Mouse (Mus musculus): ENCODE results near the gene Dapk2. TPM values are rescaled to one million over a fixed set of nuclear protein-coding genes. Genes with fewer than 3 reads are reported as not detected.
A peak's percentile ranks its signal among the peaks of the same experiment; 100 is the strongest.

Dapk2 gene
- total RNA-seq, 2 experiments from 2014 or later, result 0.84 to 0.97 TPM

DNA sequence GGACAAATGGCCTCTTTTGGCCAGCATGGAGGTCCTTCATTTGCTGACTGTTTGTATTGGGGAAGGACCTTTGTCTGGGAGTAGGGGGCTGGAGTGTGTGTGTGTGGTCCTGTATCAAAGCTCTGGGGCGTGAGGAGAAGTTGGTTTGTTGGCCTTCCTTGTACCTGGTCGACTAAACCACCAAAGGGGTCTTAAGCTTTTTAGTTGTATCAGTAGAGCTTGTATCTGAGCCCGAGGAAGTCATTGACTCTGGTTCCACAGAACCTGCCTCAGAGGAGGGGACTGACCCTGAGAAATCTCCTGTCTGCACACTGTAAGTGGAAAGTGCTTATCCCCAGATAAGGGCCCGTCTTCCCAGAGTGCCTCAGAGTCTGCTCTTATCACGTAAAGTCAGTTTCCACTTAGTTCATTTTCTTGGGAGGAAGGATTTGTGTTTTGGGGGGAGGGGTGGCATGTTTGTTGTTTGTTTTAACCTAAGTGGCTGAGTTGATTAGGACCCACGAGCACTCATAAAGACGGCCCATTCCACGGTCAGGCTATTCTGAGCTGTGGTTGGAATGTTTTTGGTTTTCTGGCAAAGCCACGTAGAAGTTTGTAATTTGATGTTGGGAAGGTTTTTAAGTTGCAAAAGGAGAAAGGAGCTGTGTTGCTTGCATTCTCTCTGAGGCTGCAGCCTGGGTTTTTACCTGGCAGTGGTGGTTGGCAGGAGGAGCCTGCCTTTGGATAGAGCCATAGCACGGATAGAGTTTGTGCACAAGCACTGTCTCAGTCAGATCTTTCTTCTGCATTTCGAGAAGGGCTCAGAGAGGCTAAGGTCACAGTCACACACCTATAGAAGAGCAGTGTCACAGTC lies 24.0 kb downstream of the Dapk2 start:
- intact Hi-C loops (cut with DNase I), result no loop called here
- no peak for DNase-seq

DNA sequence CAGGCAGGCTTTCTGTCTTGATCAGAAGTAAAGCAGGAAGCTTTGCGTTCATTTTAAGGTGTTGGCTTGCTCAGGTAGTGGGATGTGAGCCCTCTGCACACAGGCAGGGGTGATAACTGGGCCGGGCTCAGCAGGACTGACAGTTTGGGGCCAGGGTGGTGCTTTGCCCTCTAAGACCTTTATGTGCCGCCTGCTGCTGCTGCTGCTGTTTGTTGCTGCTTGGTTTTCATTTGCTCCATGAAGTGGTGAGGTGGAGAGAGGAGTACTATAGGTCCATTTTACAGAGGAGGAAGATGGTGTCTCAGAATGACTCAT lies 24.6 kb downstream of the Dapk2 start:
- no peak for DNase-seq
- intact Hi-C loops (cut with DNase I), result no loop called here

DNA sequence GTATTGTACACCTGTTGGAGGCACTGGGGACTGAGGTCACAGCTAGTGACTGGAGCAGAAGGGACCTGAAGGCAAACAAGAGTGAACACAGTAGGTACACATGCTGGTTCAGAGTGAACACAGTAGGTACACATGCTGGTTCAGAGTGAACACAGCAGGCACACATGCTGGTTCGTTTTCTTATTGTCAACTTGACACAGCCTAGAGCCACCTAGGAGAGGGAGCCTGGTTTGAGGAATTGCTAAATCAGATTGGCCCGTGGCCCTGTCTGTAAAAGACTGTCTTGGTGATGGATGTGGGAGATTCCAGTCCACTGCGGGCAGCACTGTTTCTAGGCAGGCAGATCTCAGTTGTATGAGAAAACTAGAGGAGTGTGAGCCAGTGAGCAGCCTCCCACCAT lies 25.0 kb downstream of the Dapk2 start:
- intact Hi-C loops (cut with DNase I), result no loop called here
- DNase-seq, result no peak

DNA sequence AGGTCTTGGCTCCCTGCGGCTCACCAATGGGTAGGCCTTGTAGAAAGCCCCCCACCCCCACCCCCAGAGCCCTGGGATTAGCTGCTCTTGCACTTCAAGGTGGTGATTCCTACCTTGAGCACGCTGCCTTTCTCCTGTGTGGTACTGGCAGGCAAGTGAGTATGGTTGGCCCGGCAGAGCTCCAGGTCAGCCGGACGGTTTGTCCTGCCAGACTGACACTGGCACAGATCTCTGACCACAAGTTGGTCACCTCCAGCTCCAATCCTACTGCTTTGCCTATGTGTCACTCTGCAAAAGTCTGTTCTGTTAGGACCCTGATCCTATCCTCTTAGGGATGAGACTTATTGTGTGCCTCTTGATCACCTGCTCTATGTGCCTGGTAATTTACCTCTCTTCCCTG lies 26.5 kb downstream of the Dapk2 start:
- intact Hi-C loops (cut with DNase I), result no loop called here

DNA sequence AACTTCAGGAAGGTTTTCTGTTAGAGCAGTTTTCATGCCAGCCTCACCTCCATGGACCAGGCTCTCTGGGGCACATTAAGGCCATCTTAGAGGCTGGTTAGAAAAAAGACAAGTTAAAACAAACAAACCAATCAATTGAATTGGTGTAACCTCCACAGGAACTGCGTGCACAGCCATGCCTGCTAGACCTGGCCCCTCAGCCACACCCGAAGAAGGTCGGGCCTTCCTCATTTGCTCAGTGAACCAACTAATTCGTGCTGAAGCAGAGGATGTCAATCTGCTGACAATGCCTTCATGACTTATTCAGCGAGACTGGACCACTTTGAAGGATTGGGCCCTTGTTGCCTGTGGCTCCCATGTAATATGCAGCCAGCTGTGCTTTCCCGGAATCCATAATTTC lies 28.4 kb downstream of the Dapk2 start:
- intact Hi-C loops (cut with DNase I), result no loop called here
- DNase-seq, result no peak

More for the DNA sequence above, 26.5 kb downstream of the Dapk2 start:
- DNase-seq, result no peak

DNA sequence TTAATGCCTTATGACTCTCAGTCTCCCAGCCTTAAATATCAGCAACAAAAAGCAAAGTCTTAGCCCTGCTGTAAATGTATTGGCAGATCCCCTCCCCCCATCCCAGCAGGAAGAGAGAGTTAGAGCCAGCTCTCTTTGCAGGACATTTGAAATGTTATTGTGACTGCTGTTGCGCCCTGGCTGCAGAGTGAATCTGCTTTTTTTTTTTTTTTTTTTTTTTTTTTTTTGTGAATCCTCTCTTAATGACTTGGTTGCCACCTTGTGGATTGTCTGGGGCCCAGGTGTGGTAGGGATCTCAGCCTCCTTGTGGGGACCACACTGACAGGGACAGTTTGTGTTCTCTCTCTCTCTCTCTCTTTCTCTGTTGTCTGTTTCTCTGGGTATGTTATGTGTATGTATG lies 31.0 kb downstream of the Dapk2 start:
- intact Hi-C loops (cut with DNase I), result no loop called here
- peak; percentile 7 for DNase-seq

DNA sequence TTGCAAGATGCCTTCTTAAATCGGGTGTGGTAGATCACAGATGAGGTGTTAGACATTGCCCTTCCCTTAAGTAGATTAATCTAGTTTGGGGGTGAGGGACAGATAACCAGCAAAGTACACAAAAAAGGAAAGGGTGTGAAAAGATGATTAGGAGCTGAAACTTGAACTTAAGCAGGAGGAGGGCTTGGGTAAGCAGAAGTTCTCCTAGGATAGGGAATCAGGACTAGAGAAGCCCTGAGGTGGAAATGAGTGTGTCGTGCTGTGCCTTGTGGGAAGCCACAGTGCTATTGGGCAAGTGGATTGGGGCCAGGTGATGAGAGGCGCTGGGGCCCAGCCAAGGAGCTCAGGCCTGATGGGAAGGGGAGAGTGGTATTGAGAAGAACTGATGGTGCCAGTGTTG lies 36.0 kb downstream of the Dapk2 start:
- intact Hi-C loops (cut with DNase I), result no loop called here
- peak; percentile 9 for DNase-seq

DNA sequence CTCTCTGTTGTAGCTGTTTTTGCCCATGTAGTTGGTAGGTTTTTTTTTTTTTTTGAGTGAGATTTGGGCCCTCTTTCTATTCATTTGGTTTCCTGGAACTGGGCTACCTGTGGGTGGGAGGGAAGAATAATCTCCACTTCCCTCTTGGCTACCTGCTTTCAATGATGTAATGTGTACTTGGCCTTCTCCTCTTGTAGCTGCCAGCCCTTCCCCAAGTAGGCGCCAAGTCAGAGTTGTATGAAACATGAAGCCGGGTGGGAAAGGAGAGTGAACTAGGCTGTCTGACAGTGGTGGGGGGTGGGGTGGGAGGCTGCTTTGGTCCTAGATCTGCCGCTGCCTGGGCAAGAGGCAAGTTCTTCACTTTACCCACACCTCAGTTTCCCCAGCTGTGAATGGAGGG lies 38.5 kb downstream of the Dapk2 start:
- DNase-seq, result no peak
- intact Hi-C loops (cut with DNase I), result no loop called here

DNA sequence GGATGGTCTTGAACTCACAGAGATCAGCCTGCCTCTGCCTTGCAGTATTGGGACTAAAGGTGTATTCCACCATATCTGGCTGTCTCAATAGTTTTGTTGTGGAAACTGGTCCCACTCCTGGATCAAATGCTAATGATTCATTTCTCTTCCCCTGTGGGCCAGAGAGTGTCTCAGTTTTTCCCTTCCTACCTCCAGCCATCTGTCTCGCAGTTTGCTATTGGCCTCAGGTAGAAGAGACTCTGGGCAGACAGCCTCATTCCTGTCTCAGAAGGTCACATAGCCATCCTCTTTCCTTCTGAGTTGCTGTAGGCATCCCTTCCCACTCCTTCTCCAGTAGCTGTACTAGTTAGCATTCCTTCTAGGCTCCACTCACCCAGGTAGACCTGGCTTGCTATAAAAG lies 40.5 kb downstream of the Dapk2 start:
- intact Hi-C loops (cut with DNase I), result no loop called here
- no peak for DNase-seq

DNA sequence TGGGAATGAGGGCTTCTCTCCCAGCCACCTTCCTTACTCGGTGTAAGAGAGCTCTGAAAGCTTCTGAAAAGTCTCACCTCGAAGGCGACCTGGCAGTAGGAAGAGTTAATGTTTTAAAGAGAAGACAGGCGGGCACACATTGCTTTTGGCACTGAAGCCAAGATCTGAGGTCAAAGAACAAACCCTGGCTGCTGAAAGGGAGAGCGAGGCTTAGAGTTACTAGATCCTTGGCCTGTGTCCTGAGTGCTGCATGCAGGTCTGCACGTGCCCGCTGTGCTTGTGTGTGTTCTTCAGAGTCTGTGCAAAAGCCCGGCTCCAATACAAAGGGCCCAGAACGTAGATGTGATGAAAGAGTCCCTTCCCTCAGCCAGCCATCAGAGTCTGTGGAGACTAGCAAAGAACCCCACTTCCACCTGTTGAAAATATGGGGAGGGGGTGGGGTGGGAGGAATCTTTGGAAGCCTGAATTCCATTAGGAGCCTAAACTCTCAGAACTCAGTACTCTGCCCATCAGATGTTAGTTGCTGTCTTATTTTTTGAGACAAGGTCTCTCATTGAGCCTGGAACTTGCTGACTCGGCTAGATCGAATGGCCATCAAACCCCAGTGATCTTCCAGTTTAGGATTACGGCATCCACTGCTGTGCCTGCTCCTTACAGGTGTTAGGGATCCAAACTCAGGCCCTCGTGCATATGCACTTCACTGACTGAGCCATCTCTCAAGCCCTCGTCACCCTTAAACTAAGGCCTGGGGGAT lies 41.8 kb downstream of the Dapk2 start:
- no peak for DNase-seq
- intact Hi-C loops (cut with DNase I), result no loop called here

DNA sequence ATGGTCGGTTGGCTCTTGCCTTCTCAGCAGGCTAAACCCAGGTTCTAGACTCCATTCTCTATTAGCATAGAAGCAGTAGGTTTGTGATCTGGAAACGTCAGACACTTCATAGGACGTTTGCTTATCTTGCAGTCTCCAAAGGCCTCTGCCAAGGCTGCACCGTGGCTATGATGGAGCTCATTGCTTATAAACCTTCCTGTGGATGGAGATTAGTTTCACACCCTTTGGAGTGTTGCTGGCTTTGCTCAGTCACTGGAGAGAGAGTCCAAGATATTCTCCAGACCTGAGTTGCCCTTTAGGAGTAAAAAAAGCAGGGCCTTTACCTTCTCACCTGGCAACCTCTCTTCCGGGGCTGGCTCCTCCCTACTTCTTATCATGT lies 42.4 kb downstream of the Dapk2 start:
- no peak for DNase-seq
- intact Hi-C loops (cut with DNase I), result no loop called here

DNA sequence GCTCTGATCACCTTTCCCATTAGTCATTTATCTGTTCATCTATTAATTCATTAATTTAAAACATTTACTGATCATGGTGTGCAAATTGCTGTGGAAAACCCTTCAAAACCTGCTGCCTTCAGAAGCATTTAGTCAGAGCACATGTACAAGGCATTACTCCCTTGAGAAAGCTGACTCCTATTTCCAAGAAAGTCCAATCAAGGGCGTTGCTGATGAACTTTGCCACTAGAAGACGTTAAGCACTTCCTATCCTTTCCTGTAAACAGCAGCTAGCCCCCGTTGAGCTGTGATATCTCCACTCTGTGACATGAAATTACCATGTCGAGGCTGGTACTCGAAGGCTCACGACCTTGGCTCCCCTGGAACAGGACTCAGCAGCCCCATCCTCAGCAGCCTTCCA lies 43.6 kb downstream of the Dapk2 start:
- intact Hi-C loops (cut with DNase I), result no loop called here

DNA sequence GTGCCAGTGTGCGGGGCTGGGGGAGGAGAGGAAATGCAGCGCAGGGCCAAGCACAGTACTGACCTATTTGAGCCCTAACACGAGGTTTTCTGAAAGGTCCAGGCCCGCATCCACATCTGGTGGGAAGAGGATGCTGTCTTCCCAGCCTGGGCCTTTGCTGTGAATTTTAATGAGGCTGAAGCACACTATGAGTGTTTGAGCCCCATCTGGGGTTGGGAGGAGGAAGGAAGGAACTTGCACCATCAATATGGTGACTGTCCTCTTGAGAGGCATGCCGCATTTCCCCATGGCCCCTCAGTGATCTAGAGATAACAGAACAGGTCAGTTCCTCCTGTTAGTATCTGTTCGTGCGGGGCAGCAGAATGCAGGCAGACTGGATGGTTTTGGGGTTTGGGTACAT lies 44.4 kb downstream of the Dapk2 start:
- intact Hi-C loops (cut with DNase I), result no loop called here
- no peak for DNase-seq

More for the DNA sequence above, 43.6 kb downstream of the Dapk2 start:
- no peak for DNase-seq

DNA sequence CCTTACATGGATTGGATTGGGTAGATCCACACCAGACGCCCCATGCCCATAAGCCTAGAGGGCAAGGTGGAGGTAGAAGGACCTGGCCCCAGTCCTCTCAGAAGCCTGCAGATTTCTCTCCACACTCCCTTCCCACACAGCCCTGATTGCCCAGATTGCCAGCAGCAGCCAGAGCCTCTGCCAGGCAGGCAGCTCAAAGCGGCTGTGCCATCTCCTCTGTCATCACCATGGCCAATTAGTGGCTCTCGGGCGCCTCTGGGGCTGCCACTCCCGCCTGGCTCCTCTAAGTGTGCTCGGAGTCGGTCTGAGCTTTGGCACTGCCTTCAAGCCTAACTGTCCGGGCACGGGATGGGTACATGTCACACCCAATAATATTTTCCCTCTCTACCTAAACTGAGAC lies 47.7 kb downstream of the Dapk2 start:
- DNase-seq, result peak; percentile 50
- intact Hi-C loops (cut with DNase I), result no loop called here

DNA sequence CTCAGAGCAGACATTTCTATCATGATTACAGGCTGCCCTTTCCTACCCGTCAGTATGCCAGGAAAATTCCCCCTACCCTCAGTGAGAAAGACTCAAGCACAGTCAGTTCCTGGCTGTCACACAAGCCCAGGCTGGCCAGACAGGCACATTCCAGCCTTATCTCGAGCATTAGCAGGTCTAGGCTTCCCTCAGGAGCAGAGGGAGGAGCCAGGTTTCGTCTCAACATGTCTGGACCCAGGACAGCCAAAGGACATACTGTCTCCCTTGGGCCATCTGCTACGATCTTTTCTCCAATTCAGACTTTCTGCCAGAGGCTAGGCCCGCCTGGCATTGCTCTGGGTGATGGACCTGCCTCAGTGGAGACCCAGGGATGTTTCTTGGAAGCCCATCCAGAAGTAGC lies 48.8 kb downstream of the Dapk2 start:
- no peak for DNase-seq
- intact Hi-C loops (cut with DNase I), result no loop called here

DNA sequence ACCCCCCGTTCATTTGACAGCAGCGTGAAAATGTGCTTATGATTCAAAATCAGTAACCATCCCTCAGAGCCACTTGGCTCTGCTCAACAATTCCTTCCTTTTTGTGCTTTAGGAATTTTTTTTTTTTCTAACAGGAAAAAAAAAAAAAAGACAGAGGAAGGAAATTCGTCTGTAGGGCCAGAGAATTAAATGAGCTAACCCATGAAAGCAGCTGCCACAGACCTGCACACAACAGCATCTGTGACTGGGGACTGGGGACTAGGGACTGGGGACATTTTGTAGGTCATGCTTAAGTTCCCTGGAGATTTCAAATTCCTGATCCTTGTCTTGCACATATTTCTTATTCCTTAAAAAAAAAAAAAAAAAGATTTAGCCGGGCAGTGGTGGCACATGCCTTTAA lies 53.4 kb downstream of the Dapk2 start:
- DNase-seq, result no peak
- intact Hi-C loops (cut with DNase I), result no loop called here

DNA sequence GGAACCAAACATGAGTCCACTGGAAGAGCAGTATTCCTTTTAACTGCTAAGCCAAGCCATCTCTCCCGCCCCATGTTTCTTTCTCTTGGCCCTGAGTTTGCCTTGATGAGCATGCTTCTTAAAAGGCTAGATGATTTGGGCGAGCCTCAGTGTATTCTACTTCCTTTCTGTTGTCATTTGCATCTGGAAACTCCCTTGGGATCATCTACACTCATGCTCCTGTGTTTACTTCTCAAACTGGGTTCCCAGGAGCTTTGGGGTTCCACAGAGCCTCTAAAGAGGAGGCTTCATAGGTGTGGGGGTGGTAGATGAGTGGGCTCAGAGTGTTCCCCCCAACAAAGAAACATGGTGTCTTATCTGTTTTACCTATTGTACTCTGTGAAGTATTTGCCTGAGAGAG lies 54.1 kb downstream of the Dapk2 start:
- no peak for DNase-seq
- intact Hi-C loops (cut with DNase I), result no loop called here

DNA sequence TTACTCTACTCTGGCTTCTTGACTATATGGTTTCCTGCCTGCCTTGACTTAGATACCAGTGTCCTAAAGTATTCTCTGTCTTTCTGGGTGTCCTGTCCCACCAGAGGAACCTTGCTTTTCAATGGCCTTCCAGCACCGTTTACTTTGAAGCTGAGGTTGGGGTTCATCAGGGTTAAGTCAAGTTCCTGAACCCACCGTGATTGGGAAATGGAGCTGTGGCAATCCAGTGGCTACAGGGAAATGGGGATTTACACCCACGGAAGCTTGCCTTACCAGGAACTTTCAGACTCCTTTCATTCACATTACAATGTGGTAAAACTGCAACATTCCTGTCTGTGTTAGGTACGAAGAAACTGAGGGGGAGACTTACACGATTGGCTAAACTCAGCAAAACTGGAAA lies 54.8 kb downstream of the Dapk2 start:
- intact Hi-C loops (cut with DNase I), result no loop called here
- no peak for DNase-seq

DNA sequence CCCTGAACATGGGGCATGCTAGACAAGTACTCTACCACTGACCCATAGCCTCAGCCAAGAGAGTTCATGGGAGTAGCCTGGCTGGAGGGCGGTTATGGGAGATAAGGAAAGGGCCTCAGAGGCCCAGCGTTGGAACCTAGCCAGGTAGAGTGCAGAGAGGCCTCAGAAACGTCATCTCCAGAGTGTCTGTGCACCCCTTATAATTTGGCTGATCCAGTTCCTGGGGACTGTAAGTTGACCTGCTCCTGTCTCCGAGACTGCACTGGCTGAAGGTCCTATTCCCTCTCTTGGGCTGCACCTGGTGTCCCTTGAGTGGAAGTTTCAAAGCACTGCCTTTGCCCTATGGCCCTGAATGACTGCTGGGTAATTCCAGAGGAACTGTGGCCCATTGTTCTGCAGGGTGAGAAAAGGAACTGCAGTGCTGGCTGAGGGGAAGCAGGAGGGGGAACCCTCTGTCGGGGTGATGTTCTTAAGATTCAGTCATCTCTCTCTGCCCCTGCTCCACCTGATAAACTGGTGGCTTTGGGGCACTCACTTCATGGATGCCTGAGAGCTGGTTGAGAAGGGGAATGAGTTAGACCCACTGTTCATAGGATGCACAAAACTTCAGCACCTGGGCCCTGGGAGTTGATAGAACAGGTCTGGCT lies 55.5 kb downstream of the Dapk2 start:
- intact Hi-C loops (cut with DNase I), result no loop called here
- no peak for DNase-seq

DNA sequence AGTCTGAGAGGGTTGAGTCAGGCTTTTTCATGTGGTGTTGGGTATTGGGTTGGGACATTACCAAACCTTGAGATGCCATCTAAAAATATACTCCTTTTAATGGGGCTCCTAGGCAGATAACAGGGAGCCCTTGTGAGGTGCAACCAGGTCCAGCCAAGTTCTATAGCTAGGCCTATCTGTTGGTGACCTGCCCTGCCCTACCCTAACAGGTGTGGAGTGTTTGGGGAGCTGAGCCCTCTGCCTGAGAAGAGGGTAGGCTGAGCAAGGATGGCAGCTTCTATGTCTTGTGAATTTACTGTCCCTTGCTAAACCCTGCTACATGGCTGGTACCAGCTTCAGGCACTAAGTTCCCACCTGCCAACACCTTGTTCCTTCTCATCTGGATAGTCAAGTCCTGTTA lies 57.5 kb downstream of the Dapk2 start:
- no peak for DNase-seq
- intact Hi-C loops (cut with DNase I), result no loop called here

DNA sequence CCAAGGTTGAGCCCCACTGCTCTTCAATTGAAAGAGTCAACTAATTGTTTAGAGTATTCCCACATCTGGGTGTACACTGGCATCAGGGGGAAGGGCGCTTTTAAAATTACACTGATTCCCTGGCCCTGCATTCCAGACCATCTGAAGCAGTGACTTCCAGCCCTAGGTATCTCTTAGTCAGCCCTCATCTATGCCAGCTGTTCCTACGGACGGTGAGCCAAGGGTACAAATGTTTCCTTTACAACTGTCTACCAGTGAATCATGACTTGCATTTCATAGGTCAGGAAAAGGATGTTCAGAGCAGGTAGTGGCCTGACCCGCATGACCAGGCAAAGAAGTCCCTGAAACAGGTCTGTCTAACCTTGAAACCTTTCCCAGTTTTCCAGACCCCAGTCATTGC lies 59.9 kb downstream of the Dapk2 start:
- intact Hi-C loops (cut with DNase I), result no loop called here
- DNase-seq, result no peak

Measured in left cerebral cortex, postnatal 4 days (tissue).